Mouse (Mus musculus) brown adipose tissue, adult 24 weeks (tissue): ENCODE measurements around the gene Nfatc3. TPM values are rescaled to one million over a fixed set of nuclear protein-coding genes. Genes with fewer than 3 reads are reported as not detected.
A peak's percentile ranks its signal among the peaks of the same experiment; 100 is the strongest.
"Not testable (repeated sequence)": the region's sequence is repeated elsewhere in the genome, so short reads cannot be mapped to it uniquely, and the experiment has no call there.

Experiments
- H3K27ac ChIP-seq: fragments of 200-500 bp; replicated peaks from 2 replicates; pipeline ENCODE4 v1.5.1; 2012; ENCODE audit warnings: low read depth, mild to moderate bottlenecking, low read length
- H3K4me1 ChIP-seq: fragments of 200-500 bp; 2 replicates; pipeline ENCODE4 v1.6.1; 2012; ENCODE audit warnings: low read length, mixed read lengths; ENCODE audit not compliant: control insufficient read depth, insufficient read depth, insufficient read length
- H3K4me3 ChIP-seq: fragments of 200-500 bp; 2 replicates; pipeline ENCODE4 v1.5.1; 2012; ENCODE audit warnings: low read depth, mild to moderate bottlenecking, low read length, moderate library complexity; ENCODE audit not compliant: insufficient read depth
- polyA plus RNA-seq: library from polyadenylated mRNA; stranded (reverse); fragments of >200 nt; gene quantifications from 2 replicates; pipeline ENCODE4 v1.2.4, GENCODE M21; 2012; ENCODE audit not compliant: missing spikeins, insufficient read depth, insufficient read length

Gene Nfatc3
- 17.4 and 28.2 TPM in 2 replicates for polyA plus RNA-seq

GRCm38 (mm10) chr8:106058731-106059612 lies at the start of gene Nfatc3:
TSS of gene Nfatc3 (plus strand) at chr8:106058840.
- H3K4me3 ChIP-seq = peak within 1 kb of the TSS; percentile 100
- H3K27ac ChIP-seq = peak within 1 kb of the TSS; percentile 93
- peaks cover 8% of the 10 kb centered on the region for H3K4me1 ChIP-seq

DNA sequence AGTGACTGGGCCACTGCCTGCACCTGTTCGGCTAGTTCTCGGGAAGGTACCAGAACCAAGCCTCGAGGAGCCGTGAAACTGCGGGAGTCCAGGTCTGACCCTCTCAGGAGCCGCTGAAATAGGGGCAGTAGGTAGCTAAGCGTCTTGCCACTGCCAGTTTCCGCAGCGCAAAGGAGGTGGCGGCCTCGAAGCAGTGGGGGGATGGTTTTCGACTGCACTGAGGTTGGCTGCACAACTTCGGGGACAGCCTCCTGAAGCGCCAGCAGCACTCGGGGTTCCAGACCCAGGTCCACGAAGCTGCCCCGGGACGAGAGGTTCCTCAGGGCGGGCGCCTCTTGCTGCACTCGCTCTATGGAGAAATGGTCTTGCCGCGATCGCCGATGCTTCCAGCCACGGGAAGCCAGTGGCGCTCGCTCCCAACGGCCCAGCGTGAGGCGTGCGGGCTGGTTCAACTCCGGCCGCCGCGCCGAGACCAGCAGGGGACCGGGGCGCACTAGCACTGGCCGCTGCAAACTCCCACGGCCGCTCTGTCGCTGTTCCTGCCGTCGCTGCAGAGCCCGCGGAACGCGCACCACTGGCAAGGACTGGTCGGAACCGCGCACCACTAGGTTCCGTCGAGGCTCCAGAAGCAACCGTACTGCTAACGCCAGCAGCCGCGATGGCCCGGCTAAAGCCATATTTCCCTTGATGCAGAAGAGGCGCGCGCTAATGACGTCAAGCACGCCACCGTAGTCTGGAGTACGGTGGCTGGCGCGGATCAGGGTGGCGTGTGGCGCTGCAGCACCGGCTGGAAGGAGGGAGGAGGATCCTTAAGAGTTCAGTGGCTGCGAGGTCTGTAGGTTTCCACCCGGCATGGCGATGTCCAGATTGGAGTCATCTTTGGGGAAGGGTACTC lies 47.6 kb upstream of the Nfatc3 start:
- peaks cover 9% of the 10 kb centered on the region; the same call in 1 of the 2 replicates for H3K4me1 ChIP-seq
- peak overlapping the region; percentile 50 for H3K27ac ChIP-seq
- peak overlapping the region; percentile 92 for H3K4me3 ChIP-seq

DNA sequence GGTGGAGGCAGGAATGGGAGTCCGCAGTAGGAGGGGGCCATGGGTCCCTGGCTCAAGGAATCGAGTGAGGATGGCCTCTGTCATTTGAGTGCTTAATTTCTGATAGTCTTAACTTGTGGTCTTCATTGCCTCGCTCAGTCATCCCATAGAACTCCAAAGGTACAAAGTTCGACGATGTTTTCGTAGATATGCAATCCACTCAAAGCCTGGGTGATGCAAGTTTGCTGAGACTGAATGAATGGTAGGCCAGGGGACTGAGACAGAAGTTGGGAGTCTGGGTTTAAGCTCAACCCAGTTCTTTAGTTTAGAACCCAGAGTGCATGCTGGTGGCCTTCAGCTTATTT lies 47.0 kb upstream of the Nfatc3 start, which contains the start of gene Ddx28:
Gene Ddx28 (minus strand): TSS at position 240 of the 344 bp plus-strand sequence.
- peak within 1 kb of the TSS; percentile 50 for H3K27ac ChIP-seq
- H3K4me3 ChIP-seq = peak within 1 kb of the TSS; percentile 92
- peaks cover 9% of the 10 kb centered on the region; the same call in 1 of the 2 replicates for H3K4me1 ChIP-seq

GRCm38 (mm10) chr8:106012203-106012602 lies 46.4 kb upstream of the Nfatc3 start:
- H3K27ac ChIP-seq, H3K4me3 ChIP-seq, H3K4me1 ChIP-seq: not testable (repeated sequence)

GRCm38 (mm10) chr8:106016284-106016683 lies 42.4 kb upstream of the Nfatc3 start:
- 0 out of 2 replicates have a peak, but pooled peaks cover 3% of the 10 kb centered on the region for H3K4me1 ChIP-seq
- H3K27ac ChIP-seq = no peak overlapping the region

DNA sequence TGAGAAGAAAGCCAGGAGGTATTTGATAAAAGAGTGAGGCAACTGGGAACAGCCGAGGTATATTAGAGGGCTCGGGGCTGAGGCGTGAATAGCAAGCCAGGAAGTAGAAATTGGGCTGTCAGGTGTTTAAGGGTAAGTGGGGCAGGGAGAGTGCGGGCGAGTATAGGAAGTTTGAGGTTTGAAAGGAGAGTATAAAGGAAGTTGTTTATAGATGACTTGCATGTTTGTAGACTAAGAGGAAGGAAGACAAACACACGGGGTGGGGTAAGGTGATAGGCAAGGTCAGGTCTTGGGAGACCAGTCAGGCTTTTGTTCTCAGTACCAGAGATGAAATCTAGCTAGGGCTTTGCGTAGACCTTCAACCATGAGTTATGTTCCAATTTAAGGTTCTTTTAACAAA lies 41.5 kb upstream of the Nfatc3 start:
- Histone ChIP-seq H3K4me3 (no peak overlapping the region), H3K4me1 (no peaks in the 10 kb centered on the region), H3K27ac (no peak overlapping the region)

More at GRCm38 (mm10) chr8:106016284-106016683, 42.4 kb upstream of the Nfatc3 start:
- no peak overlapping the region for H3K4me3 ChIP-seq

DNA sequence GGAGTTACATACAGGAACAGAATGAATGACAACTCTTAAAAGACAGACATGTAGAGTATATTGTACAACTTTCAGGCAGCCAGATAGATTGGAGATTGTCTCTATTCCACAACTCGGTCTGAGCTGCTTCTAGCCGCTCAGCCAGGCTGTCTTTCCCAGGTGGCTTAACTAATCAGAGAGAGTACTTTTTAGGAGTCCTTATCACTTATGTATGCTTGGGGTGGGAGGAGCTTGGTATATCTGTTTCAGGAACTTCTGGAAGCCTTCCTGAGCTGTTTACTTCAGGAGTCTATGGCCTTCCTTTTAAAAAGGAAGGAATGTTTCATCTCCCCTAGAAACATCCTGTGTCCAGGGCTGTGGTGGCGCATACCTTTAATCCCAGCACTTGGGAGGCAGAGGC lies 40.6 kb upstream of the Nfatc3 start:
- no peaks in the 10 kb centered on the region for H3K4me1 ChIP-seq
- H3K27ac ChIP-seq = no peak overlapping the region
- no peak overlapping the region for H3K4me3 ChIP-seq

GRCm38 (mm10) chr8:106022483-106022882 lies 36.2 kb upstream of the Nfatc3 start:
- H3K4me1 ChIP-seq = no peaks in the 10 kb centered on the region
- H3K27ac ChIP-seq = no peak overlapping the region
- H3K4me3 ChIP-seq = no peak overlapping the region

DNA sequence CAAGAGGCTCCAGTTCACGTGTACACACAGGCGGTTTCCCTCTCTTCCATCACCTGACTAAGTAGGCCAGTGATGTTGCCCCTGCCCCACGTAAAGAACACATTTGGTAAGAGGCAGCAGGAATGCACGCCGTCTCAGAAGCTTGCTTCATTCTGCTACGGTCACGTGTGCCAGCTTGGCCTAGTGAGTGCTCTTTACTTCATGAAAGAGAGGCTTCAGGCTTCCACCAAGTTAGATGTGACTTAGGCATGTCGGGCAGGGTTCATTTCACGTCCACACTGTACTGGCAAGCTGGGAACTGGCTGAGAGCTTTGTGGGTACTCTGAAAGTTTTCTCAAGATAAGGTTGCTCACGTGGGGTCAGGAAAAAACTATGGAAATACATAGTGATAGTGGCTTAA lies 19.9 kb upstream of the Nfatc3 start:
- Histone ChIP-seq H3K27ac (no peak overlapping the region), H3K4me1 (no peaks in the 10 kb centered on the region), H3K4me3 (no peak overlapping the region)

DNA sequence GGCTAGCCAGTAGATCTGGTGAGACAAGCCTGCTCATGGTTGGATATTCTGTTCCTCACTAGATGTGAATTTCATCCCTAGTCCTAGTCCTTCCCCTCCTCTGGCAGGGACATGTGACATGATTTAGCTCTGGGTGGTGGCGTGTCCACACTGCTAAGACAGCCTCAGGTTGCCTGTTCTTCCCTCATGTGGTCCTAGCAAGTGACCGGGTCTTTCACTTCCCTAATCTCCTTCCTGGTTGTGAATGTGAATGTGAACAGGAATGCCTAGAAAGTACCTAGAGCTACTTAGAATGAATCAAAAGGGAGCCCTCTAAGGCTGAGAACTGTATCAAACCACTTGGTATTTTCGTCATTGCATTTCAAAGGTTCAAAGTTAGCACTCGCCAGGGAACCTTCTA lies 19.0 kb upstream of the Nfatc3 start:
- Histone ChIP-seq H3K4me3 (no peak overlapping the region), H3K27ac (no peak overlapping the region), H3K4me1 (no peaks in the 10 kb centered on the region)

- Histone ChIP-seq H3K4me3 (no peak overlapping the region), H3K4me1 (no peaks in the 10 kb centered on the region), H3K27ac (no peak overlapping the region)
Measured at GRCm38 (mm10) chr8:106040218-106040617, 18.4 kb upstream of the Nfatc3 start.

- no peak overlapping the region for H3K27ac ChIP-seq
- H3K4me3 ChIP-seq = no peak overlapping the region
- H3K4me1 ChIP-seq = no peaks in the 10 kb centered on the region
Measured at GRCm38 (mm10) chr8:106043055-106043454, 15.6 kb upstream of the Nfatc3 start.

GRCm38 (mm10) chr8:106044151-106044550 lies 14.5 kb upstream of the Nfatc3 start:
- H3K4me3 ChIP-seq = no peak overlapping the region
- no peaks in the 10 kb centered on the region for H3K4me1 ChIP-seq
- H3K27ac ChIP-seq = no peak overlapping the region

GRCm38 (mm10) chr8:106046872-106047559 lies 11.6 kb upstream of the Nfatc3 start:
- H3K27ac ChIP-seq = no peak overlapping the region
- H3K4me3 ChIP-seq = no peak overlapping the region
- H3K4me1 ChIP-seq = no peaks in the 10 kb centered on the region
